Mouse (Mus musculus) c-Kit-positive CD71-positive TER-119-negative erythroid progenitor cells, embryonic 14.5 days (primary cell): ENCODE data around the gene Nek9.

Experiments used
- DNase-seq: peaks from one replicate; pipeline ENCODE4 v3.0.0-alpha.2; 2013; ENCODE audit warnings: low read depth

Nek9 gene

GRCm38 (mm10) chr12:85347196-85347595, 8.0 kb upstream of the Nek9 start:
- DNase-seq: no peak

DNA sequence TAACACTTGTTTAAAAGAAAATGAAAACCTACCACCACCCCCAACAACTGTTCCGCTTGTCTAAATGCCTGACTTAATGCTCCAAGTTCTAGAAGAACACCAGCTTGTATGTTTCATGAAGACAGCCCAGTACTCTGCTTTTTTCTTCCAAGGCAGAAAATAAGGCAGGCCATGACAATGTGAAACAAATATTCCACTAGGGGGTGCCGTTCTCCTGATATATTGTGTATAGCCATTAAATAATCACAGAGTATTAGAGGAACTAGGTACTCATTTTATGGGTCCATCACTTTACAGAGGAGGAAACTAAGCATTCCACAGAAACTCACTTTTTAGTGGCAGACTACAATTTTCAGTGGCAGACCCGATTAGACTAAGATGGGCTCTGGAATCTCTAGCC, 7.2 kb upstream of the Nek9 start:
- peak; percentile 56 for DNase-seq

DNA sequence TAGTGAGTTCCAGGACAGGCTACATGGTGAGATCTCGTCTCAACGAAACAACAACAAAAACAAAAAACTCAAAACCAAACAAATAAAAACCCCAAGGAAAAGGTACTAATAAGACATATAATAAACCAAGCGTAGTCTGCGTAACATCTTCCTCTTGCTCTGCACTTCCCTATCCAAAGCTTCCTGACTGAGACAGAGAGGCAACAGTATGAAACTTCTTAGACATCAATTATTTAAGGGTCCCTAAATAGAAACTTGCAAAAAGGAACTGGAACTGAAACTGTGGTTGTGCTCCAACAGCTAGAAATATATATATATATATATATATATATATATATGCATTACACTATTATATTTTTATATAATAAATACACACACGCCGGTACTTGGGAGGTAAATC, 6.4 kb upstream of the Nek9 start:
- DNase-seq: no peak

- DNase-seq: no peak
These were observed 5.1 kb upstream of the Nek9 start for GRCm38 (mm10) chr12:85344252-85344651.

DNA sequence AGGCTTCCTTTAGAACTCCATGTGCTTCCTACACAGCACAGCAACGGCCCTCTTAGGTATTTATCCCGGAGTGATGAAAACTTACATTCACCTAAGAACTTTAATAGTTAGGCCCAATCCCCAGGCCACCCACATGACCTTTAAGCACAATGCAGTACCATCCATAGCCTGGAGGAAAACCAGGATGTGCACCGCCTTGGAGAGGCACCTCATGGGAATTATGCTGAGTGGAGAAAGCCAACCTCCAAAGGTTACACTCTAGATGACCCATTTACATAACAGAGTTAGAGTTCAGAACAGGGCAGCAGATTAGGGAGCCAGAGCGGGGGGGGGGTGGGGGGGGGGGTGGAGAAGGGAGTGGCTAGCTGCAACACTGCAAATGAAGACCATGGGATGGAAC, 3.1 kb upstream of the Nek9 start:
- DNase-seq: no peak

DNA sequence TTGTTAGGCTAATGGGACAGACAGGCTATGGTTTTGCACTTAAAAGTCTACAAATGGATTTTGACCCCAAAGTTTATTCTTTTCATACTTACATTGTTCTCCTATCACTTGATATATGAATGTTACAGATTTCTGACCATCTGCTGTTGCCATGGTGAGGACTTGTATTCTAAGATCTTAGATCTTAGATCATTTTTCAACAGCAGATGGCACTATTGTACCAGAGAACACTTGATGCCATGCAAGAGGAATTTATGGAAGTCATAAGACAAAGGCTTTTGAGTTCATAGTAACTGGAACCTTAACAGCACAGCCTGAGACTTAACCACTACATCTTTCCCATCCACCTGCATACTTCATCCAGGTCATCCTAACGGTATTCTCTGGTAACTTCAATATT, 2.0 kb upstream of the Nek9 start:
- DNase-seq: peak; percentile 58

GRCm38 (mm10) chr12:85339947-85340346, 785 bp upstream of the Nek9 start:
- peak; percentile 34 for DNase-seq

DNA sequence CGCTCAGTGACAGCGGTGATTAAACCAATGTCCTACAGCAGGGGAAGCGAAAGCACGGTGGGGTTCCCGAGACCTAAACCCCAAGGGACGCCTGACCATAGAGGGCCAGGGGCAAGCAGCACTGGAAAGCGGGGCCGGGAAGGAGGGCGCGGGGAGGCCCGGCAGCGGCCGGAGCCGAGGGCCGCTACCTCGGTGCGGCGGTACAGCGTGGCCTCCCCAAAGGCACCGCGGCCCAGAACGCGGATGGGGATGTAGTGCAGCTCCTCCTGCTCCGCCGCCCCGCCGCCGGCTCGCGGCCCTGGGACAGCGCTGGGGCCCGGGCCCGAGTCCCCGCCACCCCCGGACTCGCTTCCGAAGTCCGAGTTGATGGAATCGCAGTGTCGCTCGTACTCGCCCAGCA, 347 bp downstream of the Nek9 start:
- no peak for DNase-seq

- peak; percentile 58 for DNase-seq
These were observed 1.4 kb downstream of the Nek9 start for GRCm38 (mm10) chr12:85337567-85338311.

DNA sequence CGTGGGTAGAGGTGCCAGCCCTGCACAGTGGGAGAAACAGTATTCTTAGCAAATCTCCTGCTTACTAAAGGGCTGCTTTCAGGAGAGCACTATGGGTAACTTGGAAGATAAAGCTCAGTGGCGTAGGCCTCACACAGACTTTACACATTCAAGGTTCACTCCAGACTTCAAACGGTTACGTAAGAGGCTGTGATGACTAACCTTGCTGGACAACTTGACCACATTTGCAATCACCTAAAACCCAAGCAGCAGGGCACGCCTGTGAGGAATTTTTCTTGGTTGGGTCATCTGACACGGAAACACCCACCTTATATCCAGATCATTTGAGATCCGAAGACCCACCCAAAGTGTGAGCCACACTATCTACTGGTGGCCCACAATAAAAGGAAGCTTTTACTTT, 9.0 kb downstream of the Nek9 start:
- no peak for DNase-seq

DNA sequence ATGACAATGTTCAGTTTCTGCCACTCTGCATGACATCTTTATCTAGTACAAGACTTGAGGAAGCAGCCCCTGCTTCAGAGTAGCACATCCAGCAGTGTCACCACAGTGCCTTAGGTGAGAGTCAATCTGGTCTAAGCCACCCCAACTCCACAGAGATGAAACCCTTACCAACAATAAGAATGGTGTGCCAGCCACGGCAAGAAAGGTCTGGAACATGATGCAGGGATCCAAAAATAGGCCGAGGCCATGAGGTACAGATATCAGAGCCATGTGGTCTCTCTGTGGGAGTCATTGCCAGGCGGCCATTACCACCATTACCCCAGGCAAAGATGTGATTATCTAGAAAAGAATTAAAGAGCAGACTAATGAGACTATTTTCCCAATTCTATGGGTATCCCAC, 30.5 kb downstream of the Nek9 start:
- DNase-seq: no peak

DNA sequence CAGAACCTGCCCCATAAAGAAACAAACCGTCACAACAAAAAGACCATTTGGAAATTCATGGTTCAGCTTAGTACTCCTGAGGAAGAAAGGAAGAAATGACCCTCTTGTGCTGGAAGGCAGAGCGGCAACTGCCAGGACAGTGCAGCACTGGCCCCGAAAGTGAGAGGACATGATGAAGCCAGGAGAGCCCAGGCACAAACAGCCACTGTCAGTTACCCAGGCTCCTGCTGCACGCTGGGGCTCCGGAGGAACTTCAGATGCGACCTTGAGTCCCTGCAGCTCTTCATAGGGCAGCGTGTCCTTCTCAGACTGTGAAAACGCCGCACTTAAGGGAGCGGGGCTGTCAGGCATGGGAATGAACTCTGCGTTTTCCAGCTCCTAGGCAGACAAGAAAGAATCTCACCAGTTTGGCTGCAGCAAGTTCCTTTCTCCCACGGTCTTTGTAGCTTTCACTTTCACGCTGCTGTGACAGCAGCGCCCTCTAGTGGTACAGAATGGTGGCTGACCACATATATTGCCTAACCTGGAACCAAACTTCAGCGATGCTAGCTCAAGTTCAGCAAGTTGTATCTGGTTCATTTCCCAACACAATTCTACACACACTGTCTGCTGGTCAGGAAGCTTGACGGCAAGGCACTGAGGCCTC, 33.8 kb downstream of the Nek9 start:
- peak; percentile 80 for DNase-seq

DNA sequence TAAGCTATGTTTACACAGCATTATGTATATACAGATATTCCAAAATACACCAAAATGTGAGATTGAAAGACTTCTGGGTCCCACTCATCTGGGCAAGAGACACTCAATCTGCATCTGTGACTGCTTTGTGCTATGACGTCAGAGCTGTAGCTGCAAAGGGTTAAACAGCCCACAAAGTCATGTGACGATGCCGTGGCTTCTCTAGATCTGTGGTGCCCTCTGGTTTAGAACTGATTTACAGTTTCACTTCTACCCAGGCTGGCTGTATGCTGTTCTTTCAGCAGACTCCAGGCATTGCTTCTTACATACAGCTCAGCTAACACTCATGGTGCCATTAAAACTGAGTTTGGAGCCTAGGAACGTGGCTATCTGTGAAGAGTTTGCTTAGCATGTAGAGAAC, 34.4 kb downstream of the Nek9 start:
- no peak for DNase-seq

DNA sequence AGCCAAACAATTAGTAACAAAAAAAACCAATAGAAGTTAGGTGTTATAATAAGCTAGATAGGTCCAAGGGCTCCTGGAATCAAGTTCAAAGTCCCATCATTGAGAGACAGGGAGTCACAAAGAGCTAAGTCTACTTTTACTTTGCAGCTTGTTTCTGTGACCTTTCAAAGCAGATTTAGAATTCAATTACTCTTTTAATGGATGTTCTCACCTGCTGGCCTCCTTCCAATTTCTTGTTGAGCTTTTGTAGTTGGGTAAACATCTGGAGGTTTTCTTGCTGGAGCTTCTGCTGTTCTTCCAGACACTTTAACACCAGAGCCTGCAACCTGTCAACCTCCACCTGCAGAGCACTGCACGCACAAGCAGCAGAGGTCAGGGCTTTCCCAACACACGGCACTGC, 35.9 kb downstream of the Nek9 start:
- no peak for DNase-seq

GRCm38 (mm10) chr12:85298835-85299180, 40.4 kb downstream of the Nek9 start:
- no peak for DNase-seq

GRCm38 (mm10) chr12:85298127-85298834, 40.9 kb downstream of the Nek9 start:
- no peak for DNase-seq

DNA sequence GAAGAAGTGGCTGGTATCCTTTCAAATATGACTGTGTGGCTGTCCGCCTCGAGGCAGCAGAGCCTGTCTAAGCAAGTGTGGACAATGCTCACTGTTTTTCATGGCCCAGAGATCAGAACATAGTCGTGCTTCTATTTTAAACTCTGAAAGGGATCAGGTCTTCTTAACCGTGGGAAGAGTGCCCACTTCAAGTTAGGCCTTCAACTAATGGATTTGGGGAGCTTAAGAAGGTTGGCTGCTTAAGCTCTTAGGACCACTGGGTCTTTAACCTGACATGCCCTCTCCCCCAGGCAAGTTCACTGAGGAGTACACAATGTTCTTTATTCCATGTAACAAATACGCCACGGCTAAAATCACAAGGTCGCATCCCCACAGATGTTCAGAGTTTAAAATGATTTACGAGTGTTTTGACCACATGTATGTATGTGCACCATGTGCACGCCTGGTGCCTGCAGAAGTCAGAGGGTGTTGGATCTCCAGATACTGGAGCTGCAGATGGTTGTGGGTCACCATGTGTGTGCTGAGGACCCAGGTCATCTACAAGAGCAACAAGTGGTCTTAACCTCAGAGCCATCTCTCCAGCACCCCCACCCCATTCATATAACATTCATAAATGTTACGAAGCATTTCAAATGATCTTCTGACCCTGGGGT, 41.7 kb downstream of the Nek9 start:
- no peak for DNase-seq

DNA sequence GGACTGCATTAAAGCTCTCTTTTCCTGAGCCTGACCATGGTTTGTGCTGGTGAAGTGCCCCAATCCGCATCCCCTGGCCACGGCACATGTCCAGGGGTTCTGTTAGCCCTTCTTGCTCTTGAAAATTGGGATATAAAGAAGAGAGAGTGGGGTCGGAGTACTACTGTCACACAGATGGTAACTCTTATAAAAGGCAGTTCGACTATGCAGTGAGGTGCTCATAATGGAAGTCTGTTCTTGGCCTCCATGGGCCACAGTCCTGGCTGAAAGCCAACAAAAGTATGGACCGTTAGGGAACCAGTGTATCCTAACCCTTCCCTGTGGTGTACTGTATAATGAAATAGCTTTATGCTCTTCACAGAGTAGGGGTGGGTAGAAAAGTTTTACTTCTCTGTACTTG, 42.2 kb downstream of the Nek9 start:
- DNase-seq: no peak

DNA sequence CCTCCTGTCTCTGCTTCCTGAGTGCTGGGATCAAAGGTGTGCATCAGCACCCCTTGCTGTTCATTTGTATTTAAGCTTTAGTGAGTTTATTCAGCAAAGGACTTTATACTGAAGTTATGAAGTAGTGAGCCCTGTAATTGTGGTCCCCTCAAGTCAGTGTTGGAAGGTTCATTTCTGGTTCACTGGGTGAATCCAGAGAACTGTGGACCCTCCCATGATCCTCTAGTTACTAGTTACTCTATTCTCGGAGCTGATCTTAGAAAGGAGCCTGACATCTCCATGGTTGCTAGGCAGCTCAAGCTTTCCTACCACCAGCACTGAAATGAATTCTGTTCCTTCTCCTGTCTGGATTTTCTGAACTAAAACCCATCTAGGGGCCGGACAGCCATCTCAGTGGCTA, 43.7 kb downstream of the Nek9 start:
- DNase-seq: no peak

- no peak for DNase-seq
These were observed 46.3 kb downstream of the Nek9 start for GRCm38 (mm10) chr12:85292906-85293305.

DNA sequence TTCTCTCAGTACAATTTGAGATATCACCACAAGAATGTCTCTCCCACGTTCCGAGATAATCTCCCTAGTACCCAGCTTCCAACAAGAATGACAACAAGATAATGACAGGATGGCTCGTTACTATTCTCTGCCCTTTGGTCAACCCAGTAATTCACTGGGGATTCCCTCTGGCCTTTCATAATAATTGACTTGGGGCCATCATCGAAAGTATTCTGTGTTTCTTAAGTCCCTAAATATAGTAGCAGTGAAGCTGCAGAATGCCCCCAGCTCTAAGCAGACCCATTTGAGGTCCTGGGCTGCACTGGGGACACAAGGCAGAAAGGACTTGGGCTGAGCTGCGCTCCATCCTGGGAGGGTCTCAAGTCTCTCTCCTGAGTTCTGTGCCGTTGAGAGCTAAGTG, 46.9 kb downstream of the Nek9 start:
- DNase-seq: no peak

- DNase-seq: no peak
These were observed 47.6 kb downstream of the Nek9 start for GRCm38 (mm10) chr12:85291541-85291940.

DNA sequence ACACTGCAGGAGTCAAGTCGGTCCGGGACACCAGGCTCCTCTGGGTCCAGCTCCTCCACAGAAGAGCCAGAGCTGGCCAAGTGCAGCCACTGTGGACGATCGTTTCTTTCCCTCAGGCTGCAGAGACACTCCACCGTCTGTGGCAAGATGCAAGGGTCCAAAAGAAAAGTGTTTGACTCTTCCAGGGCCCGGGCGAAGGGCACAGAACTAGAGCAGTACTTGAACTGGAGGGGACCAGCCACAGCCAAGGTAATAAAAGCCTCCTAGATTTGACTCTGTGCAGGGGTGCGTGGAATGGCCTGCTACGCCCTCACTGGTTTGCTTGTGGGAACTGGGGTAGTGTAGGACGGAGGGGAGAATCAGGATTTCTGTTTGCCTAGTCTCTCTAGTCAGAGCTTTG, 48.5 kb downstream of the Nek9 start:
- DNase-seq: no peak
